Mouse (Mus musculus) stomach, postnatal 0 days (tissue): ENCODE measurements around the gene Rarb. TPM values are rescaled to one million over a fixed set of nuclear protein-coding genes. Genes with fewer than 3 reads are reported as not detected.
A peak's percentile ranks its signal among the peaks of the same experiment; 100 is the strongest.
"Not testable (repeated sequence)": the region's sequence is repeated elsewhere in the genome, so short reads cannot be mapped to it uniquely, and the experiment has no call there.

Experiments
- ATAC-seq: fragments of 200-750 bp; cut with Nextera tagmentation; 2 replicates; pipeline ENCODE4 v1.8.0; 2017; ENCODE audit not compliant: low FRiP score, low TSS enrichment
- DNase-seq: peaks from one replicate; pipeline ENCODE4 v3.0.0-alpha.2; 2016; ENCODE audit warnings: low spot score
- H3K27ac ChIP-seq: fragments of 300-500 bp; sonication (generic); replicated peaks from 2 replicates; pipeline ENCODE4 v1.5.1; 2014; ENCODE audit warnings: mild to moderate bottlenecking, control low read depth
- H3K27me3 ChIP-seq: fragments of 300-500 bp; sonication (generic); 2 replicates; pipeline ENCODE4 v1.6.1; 2014; ENCODE audit warnings: low read length; ENCODE audit not compliant: control insufficient read depth, insufficient read depth
- H3K36me3 ChIP-seq: fragments of 300-500 bp; sonication (generic); 2 replicates; pipeline ENCODE4 v1.6.1; 2014; ENCODE audit warnings: low read length, mixed read lengths; ENCODE audit not compliant: control insufficient read depth, insufficient read depth
- H3K4me1 ChIP-seq: fragments of 300-500 bp; sonication (generic); replicated peaks from 2 replicates; pipeline ENCODE4 v1.6.1; 2014; ENCODE audit warnings: antibody characterized with exemption; ENCODE audit not compliant: control insufficient read depth, insufficient read depth
- H3K4me2 ChIP-seq: fragments of 300-500 bp; sonication (generic); replicated peaks from 2 replicates; pipeline ENCODE4 v1.6.1; 2014; ENCODE audit warnings: low read depth, mild to moderate bottlenecking, control low read depth, moderate library complexity
- H3K4me3 ChIP-seq: fragments of 300-500 bp; sonication (generic); 2 replicates; pipeline ENCODE4 v1.5.1; 2014; ENCODE audit warnings: low read depth, low read length, control low read depth
- H3K9ac ChIP-seq: fragments of 300-500 bp; sonication (generic); 2 replicates; pipeline ENCODE4 v1.6.1; 2014; ENCODE audit warnings: mild to moderate bottlenecking, low read length, control low read depth, mixed read lengths
- H3K9me3 ChIP-seq: fragments of 300-500 bp; sonication (generic); 2 replicates; pipeline ENCODE4 v1.6.1; 2016; ENCODE audit warnings: low read length; ENCODE audit not compliant: control insufficient read depth
- CTCF ChIP-seq: IDR thresholded peaks from 2 replicates; pipeline ENCODE4 v1.5.1; 2016; ENCODE audit warnings: antibody characterized with exemption, low read depth, mild to moderate bottlenecking, moderate library complexity
- EP300 ChIP-seq: optimal IDR thresholded peaks from 2 replicates; pipeline ENCODE3; 2016; ENCODE audit warnings: antibody characterized with exemption
- WGBS: fragments of 180-500 bp; shearing (Covaris S2); extraction: QIAGEN DNeasy Blood & Tissue Kit; methylation state at CpG from one replicate; pipeline ENCODE4 v1.1.7; 2014; 5-methylcytosine and 5-hydroxymethylcytosine counted together
- polyA plus RNA-seq: library from polyadenylated mRNA; unstranded; fragments of >200 nt; fragmentation: Nextera tagmentation; extraction: Ambion mirVana; gene quantifications from 2 replicates; pipeline ENCODE4 v1.2.1, GENCODE M21; 2015

The Rarb gene
- polyA plus RNA-seq, 1 experiment from 2014 or later: 4.0 TPM

- Histone ChIP-seq H3K36me3 (no peaks in the 10 kb centered on the region), H3K27ac (no peak overlapping the region)
Observed at GRCm38 (mm10) chr14:16762773-16763172, 56.2 kb downstream of the Rarb start.

GRCm38 (mm10) chr14:16758773-16759434 is 60.1 kb downstream of the Rarb start:
- Histone ChIP-seq H3K36me3 (no peaks in the 10 kb centered on the region), H3K27me3 (no peaks in the 10 kb centered on the region), H3K4me3 (no peak overlapping the region), H3K4me2 (no peak overlapping the region), H3K9me3 (no peaks in the 10 kb centered on the region), H3K27ac (no peak overlapping the region), H3K4me1 (no peaks in the 10 kb centered on the region), H3K9ac (no peak overlapping the region)
- ATAC-seq: no peak
- 57% methylated on average over 6 of the region's 6 CpGs for WGBS
- TF ChIP-seq EP300: no peak
- TF ChIP-seq CTCF: no peak
- no peak for DNase-seq

More at GRCm38 (mm10) chr14:16762773-16763172, 56.2 kb downstream of the Rarb start:
- Histone ChIP-seq H3K9me3 (no peaks in the 10 kb centered on the region), H3K9ac (no peak overlapping the region), H3K27me3 (no peaks in the 10 kb centered on the region), H3K4me1 (no peaks in the 10 kb centered on the region), H3K4me2 (no peak overlapping the region), H3K4me3 (no peak overlapping the region)
- TF ChIP-seq EP300: no peak
- no peak for TF ChIP-seq CTCF
- DNase-seq: no peak
- no peak for ATAC-seq

GRCm38 (mm10) chr14:16755601-16756000 is 63.4 kb downstream of the Rarb start:
- ATAC-seq, H3K4me2 ChIP-seq, H3K27me3 ChIP-seq, H3K27ac ChIP-seq, H3K9me3 ChIP-seq, H3K9ac ChIP-seq, H3K4me3 ChIP-seq, H3K36me3 ChIP-seq, DNase-seq, H3K4me1 ChIP-seq: not testable (repeated sequence)
- 79% methylated on average over 1 of the region's 1 CpGs for WGBS

- no peaks in the 10 kb centered on the region for H3K4me1 ChIP-seq
- no peak overlapping the region for H3K9ac ChIP-seq
- DNase-seq (no peak), ATAC-seq (no peak)
- H3K27me3 ChIP-seq: no peaks in the 10 kb centered on the region
- H3K9me3 ChIP-seq: no peaks in the 10 kb centered on the region
- WGBS: 85% methylated on average over 1 of the region's 1 CpGs
- no peak overlapping the region for H3K4me2 ChIP-seq
- no peak overlapping the region for H3K4me3 ChIP-seq
- H3K36me3 ChIP-seq: no peaks in the 10 kb centered on the region
- H3K27ac ChIP-seq: no peak overlapping the region
- TF ChIP-seq CTCF (no peak), EP300 (no peak)
Observed at GRCm38 (mm10) chr14:16752648-16753047, 66.3 kb downstream of the Rarb start.

GRCm38 (mm10) chr14:16746982-16747578 is 71.9 kb downstream of the Rarb start:
- no peaks in the 10 kb centered on the region for H3K36me3 ChIP-seq
- H3K27ac ChIP-seq: no peak overlapping the region
- H3K4me2 ChIP-seq: no peak overlapping the region
- no peaks in the 10 kb centered on the region for H3K27me3 ChIP-seq
- no peaks in the 10 kb centered on the region for H3K4me1 ChIP-seq
- H3K4me3 ChIP-seq: no peak overlapping the region
- ATAC-seq: no peak
- 34% methylated on average over 2 of the region's 2 CpGs for WGBS
- no peak overlapping the region for H3K9ac ChIP-seq
- no peaks in the 10 kb centered on the region for H3K9me3 ChIP-seq
- DNase-seq: no peak
- no peak for TF ChIP-seq EP300
- no peak for TF ChIP-seq CTCF

GRCm38 (mm10) chr14:16740982-16741739 is 77.8 kb downstream of the Rarb start:
- Histone ChIP-seq H3K27ac (no peak overlapping the region), H3K4me2 (peak overlapping the region; percentile 1; the same call in 1 of the 2 replicates), H3K27me3 (no peaks in the 10 kb centered on the region), H3K4me1 (no peaks in the 10 kb centered on the region), H3K9me3 (no peaks in the 10 kb centered on the region), H3K9ac (no peak overlapping the region), H3K36me3 (no peaks in the 10 kb centered on the region), H3K4me3 (no peak overlapping the region)
- ATAC-seq (no peak), DNase-seq (no peak)
- 64% methylated on average over 13 of the region's 13 CpGs for WGBS
- TF ChIP-seq CTCF (no peak), EP300 (no peak)
